In genomic region chr4:76315977-76316376, GRCm38 (mm10) we compare ENCODE assay signal across 15 mouse cellular contexts.
DNase-seq lines count a peak whose midpoint lies in the region; ATAC-seq lines count a peak whose summit lies in the region.
"Had no signal": no experiment of that assay in that cellular context is flagged by ENCODE, and none has a peak within 500 bp of the region (broad histone marks: within the 10 kb centered on the region; RNA-seq: fewer than 3 reads in every experiment).

No protein-coding gene starts in this region.

- ATAC-seq in cerebellum, adult (ENCODE audit: insufficient number of reproducible peaks, low FRiP score, low TSS enrichment) = peak; percentile 50; the same call in 1 of the 2 replicates
- ATAC-seq: activated CD4-positive, CD25-positive, alpha-beta regulatory T cell, adult 4 months; CD4-positive, CD25-positive, alpha-beta regulatory T cell, adult 4 months; forebrain, embryonic 14.5 days; forebrain, embryonic 16.5 days; Patski had no signal

- DNase-seq in cerebellum, adult 11 months = no peak
- DNase-seq in cerebellum, adult 9-11 months = peak; percentile 52
- DNase-seq in cerebellum, postnatal 36 days = no peak
- DNase-seq in brain, adult 2 months (ENCODE audit: low read depth, low spot score) = peak; percentile 58
- DNase-seq: adrenal gland, adult 8-10 months; adrenal gland, postnatal 14 days; adrenal gland, postnatal 36 days; B cell, adult 2 months; embryo, embryonic 11 days had no signal

Comparison
In these comparisons a context has a peak if more than half of its experiments do, and no peak if none do; other contexts are left out.
1. DNase-seq: peak in cerebellum, adult 9-11 months (single experiment) and brain, adult 2 months (single experiment); none in cerebellum, adult 11 months (single experiment) and cerebellum, postnatal 36 days (0 of 2).